Mouse (Mus musculus): ENCODE data around the gene Mreg.
"Not testable (repeated sequence)": the region's sequence is repeated elsewhere in the genome, so short reads cannot be mapped to it uniquely, and the experiment has no call there.

The Mreg gene

GRCm38 (mm10) chr1:72211701-72212699 lies at the start of gene Mreg:
Gene Mreg, minus strand, starts transcription at chr1:72212307.
- no peak for DNase-seq (ENCODE audit: low read depth)

DNA sequence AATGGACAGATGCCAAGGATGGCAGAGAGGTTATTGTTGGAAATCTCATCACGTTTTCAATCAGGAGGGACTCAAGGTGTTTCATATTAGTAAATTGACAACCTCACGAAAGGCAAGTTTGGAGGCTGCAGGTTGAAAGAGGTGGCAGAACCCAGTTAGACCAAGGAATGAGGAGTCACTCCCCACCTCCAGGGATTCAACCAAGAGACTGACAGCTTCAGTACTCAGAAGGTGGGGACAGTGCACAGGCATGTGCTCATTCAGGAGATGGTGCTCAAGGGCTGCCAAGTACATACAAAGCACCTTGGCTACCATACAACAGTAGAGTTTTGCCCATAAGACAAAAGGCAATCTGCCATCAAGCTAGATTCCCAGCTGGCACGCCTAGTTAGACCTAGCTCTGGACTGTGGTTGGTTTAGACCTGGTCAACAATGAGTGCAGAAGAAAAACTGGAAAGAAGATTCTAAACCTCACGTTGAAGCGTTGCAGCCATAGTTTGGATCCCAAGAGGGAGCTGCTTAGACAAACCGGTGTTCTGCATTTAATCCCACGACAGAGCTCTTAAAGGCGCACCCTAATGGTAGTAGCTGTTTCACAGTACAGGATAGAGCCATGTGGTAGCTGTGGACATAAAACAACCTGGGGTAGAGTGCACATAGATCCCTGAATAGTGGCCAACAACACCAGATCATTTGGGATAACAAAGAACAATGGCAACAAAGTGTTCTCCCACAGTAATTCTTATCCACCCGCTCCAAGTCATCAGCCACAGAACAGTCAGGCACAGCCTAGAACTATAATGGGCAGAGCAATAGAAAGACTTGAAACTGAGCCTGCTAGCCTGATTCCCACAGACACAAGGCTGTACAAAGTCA lies 44.5 kb upstream of the Mreg start:
- DNase-seq (ENCODE audit: low read depth) = peak; percentile 18

DNA sequence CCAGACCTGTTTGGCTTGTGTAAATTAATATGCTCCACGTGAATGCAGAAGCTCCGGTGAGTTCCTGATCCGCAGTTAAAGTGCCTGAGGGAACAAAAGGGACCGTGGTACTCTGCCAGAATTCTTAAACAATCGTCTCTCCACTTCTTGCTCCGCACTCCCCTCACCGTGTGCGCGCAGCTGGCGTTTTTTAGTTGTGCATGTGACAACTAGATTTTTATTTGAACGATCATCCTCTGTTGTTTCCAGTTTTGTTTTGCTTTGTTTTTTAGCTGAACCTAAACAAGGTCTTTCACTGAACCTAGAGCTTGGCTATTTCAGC lies 43.7 kb upstream of the Mreg start:
- no peak for DNase-seq (ENCODE audit: low read depth)

- peak; percentile 99 for DNase-seq (ENCODE audit: low read depth)
Observed at GRCm38 (mm10) chr1:72255062-72255853, 43.2 kb upstream of the Mreg start.

DNA sequence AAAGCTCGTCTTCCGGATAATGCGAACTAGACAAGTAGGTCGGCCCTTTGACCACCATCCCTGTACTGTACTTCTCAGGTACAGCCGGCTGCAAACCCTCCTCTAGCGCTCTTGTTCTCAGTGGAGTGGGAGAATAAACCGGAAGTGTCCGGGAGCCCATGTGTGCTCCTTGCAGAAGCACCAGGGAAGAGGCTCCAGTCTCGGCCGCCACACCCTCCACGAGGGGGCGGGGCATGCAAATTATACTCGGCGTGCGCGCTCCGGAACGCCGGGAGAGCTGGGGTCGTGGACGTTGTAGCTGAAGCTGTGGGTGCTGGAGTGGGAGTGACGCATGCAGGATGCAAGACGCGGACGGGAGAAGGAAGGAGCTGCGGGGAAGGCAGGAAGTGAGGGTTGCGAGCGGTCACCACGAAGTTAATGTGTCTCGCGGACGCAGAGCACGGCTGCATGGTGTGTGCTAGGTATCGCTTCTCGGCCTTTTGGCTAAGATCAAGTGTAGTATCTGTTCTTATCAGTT lies 42.5 kb upstream of the Mreg start:
- peak; percentile 96 for DNase-seq (ENCODE audit: low read depth)

DNA sequence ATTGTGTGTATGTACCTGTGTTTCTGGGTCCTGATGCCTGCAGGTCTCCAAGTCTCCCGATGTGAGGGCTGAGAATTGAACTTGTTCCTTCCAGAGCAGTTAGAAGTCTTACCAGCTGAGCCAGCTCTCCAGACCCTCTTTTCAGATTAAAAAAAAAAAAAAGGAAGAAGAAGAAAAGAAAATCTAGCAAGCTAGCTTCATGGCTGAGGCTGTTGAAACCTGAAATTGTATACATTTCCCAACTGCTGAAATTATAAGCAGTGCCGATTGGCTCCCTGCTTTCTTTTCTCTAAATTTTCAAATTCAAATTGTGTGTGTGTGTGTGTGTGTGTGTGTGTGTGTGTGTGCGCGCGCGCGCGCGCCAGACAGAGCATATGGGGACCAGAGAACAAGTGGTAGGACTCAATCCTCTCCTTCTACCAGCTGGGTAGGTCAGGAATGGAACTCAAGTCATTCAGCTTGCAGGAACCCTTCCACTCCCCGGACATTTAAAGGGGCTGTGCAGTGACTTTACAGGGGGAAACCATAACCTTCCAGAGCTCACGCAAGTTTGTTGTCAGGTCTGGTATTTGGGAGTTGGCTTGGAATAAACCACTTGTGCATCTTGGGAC lies 41.9 kb upstream of the Mreg start:
- DNase-seq (ENCODE audit: low read depth) = peak; percentile 66

- peak; percentile 41 for DNase-seq (ENCODE audit: low read depth)
Observed at GRCm38 (mm10) chr1:72251806-72252205, 39.7 kb upstream of the Mreg start.

DNA sequence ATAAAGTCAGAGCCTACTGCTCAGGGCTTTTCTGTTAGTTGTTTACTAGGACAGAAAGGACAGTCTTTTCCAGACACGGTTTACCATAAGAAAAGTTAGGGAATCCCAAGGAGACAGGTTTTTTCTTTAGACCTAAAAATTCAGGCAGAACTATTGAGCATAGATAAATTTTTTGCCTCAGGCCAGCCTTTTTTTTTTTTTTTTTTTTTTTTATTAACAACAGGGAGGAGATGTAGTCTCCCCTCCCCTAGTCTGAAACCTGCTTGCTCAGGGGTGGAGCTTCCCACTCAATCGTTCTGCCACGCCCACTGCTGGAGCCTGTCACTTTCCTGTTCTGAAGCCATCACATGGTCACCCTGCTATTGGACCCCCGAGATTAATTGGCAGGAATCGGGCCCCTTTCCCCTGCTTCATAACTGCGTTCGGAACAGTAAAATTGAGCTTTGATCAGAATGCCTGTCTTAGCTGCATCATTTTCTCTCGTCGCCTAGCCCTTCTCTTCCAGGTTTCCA lies 36.2 kb upstream of the Mreg start:
- DNase-seq (ENCODE audit: low read depth) = not testable (repeated sequence)

DNA sequence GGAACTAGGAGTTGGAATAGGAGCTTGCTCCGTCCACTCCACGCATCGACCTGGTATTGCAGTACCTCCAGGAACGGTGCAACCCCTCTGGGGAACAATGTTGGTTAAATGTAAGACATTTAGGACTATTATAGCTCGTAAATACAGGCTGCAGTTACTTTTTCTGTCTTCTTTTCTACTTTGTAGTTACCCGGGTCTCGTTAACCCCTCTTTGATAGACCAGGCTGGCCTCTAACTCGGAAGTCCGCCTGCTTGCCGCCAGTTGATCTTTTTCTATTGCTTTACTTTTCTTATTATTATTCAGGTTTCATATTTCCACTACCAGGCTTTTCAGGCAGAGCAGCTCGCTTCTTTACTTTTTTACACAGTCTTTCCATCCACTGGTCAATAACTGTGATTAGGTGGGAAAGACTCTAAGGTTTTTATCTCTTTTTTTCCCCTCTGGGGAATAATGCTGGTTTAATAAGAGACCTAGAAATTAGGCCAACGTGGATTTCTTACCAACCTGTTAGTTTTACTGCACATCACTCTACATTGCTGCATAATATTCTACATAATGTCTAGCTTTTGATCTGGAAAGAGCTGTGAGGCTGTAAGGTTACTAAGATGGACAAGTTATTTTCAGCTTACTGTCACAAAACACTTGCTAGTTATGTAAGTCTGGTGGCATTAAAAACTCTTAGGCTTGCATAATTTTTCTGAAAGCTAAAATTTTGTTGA lies 32.4 kb upstream of the Mreg start:
- peak; percentile 97 for DNase-seq (ENCODE audit: low read depth)

DNA sequence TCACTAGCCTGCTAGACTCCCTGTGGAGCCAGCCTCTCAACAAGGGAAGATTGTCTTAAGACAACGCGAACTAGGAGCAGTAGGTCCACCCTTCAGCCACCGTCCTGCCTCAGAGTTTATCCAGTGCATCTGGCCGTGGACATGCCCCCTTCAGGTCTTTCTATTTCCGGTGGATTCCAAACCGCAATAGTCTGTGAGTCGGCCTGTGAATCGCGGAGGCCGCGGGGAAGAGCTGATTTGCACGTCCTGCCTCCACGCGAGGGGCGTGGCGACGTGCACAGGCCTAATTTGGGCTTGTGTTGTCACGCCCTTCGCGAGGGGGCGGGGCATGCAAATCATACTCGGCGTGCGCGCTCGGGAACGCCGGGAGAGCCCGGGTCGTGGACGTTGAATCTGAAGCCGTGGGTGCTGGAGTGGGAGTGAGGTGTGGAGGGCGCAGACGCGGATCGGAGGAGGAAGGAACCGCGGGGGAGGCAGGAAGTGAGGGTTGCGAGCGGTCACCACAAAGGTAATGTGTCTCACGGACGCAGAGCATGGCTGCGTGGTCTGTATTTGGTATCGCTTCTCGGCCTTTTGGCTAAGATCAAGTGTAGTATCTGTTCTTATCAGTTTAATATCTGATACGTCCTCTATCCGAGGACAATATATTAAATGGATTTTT lies 31.7 kb upstream of the Mreg start:
- peak; percentile 99 for DNase-seq (ENCODE audit: low read depth)

- DNase-seq (ENCODE audit: low read depth) = peak; percentile 27
Observed at GRCm38 (mm10) chr1:72242581-72243143, 30.6 kb upstream of the Mreg start.

DNA sequence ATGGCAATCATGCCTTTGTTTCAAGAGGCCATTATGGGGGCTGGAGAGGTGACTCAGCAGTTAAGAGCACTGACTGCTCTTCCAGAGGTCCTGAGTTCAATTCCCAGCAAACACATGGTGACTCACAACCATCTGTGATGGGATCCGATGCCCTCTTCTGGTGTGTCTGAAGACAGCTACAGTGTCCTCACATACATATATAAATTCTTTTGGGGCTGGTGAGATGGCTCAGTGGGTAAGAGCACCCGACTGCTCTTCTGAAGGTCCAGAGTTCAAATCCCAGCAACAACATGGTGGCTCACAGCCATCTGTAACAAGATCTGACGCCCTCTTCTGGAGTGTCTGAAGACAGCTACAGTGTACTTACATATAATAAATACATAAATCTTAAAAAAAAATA lies 27.0 kb upstream of the Mreg start:
- DNase-seq (ENCODE audit: low read depth) = not testable (repeated sequence)

DNA sequence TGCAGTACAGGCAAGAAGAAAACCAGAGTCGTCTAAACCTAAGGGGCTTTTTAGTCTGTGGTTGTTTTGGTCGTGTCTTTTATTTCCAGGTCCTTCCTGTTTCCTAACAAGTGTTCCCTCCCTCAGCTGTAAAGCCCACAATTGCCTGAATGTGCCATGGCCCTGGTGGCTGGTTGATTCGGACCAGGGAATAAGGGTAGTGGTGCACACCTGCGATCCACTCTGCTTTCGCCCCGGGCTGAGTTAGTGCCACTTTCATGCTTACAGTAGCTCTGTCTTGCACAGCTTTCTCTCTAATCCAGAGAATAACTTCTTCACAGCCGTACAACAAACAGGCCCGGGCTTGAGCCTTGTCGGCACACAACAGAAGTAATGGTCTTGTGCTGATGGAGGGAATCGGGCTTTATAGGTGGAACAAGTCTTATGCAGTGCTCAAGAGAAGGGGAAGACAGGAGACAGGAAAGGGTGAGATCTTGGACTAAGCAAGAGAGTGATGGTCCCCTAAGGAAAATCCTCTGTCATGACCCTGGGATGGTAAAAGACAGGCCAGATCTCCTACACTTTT lies 26.0 kb upstream of the Mreg start:
- peak; percentile 34 for DNase-seq (ENCODE audit: low read depth)

DNA sequence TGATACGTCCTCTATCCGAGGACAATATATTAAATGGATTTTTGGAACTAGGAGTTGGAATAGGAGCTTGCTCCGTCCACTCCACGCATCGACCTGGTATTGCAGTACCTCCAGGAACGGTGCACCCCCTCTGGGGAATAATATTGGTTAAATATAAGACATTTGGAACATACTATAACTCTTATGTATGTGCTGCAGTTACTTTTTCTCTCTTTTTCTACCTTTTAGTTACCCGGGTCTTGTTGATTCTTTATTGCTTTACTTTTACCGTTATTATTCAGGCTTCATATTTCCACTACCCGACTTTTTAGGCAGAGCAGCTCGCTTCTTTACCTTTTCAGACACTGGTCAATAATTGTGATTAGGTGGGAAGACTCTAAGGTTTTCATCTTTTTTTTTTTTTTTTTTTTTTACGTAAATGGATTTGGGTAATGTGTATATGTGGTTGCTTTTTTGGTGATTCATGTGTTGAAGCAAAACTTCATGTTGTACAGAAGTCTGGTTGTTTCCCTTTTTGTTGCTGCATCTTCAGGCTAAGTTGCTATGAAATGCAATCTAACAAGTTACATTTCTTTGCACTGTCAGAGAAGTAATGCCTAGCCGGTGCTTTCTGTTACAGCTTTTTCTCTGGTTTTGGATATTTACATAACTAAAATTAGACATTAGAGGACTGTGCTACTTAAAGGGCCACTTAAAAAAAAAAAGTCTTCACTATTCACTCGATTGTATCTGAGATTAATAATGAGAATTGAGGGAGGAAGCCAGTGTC lies 25.1 kb upstream of the Mreg start:
- peak; percentile 91 for DNase-seq (ENCODE audit: low read depth)

GRCm38 (mm10) chr1:72236363-72237006 lies 24.4 kb upstream of the Mreg start:
- peak; percentile 70 for DNase-seq (ENCODE audit: low read depth)

- not testable (repeated sequence) for DNase-seq (ENCODE audit: low read depth)
Observed at GRCm38 (mm10) chr1:72232592-72232991, 20.5 kb upstream of the Mreg start.

DNA sequence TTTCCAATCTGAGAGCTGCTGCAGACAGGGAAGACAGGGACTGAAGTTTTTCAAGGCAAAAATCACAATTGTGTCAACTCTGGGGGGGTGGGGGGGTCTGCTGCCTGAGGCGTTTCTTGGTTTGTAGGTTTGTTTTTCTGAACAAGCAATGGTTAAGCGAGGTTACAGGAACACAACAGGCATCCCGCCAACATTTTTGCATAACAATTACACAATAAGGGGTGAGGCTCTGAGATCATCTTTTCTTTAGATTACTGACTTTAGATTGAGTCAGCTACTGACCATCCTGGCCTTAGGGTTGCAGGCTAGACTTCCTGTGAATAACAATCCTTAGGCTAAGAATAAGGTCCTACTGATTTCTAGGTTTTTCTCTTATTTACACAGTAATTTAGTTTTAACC lies 16.9 kb upstream of the Mreg start:
- peak; percentile 80 for DNase-seq (ENCODE audit: low read depth)

GRCm38 (mm10) chr1:72227546-72227945 lies 15.4 kb upstream of the Mreg start:
- DNase-seq (ENCODE audit: low read depth) = no peak

Data from 416B (cell line).